Mouse (Mus musculus): ENCODE results near the gene Hdac9. TPM values are rescaled to one million over a fixed set of nuclear protein-coding genes. Genes with fewer than 3 reads are reported as not detected.

Hdac9 gene
- polyA plus RNA-seq, 1 experiment from 2014 or later = 5.1 TPM

- ATAC-seq (replicated peaks; ENCODE audit: low FRiP score) = no peak
- Histone ChIP-seq H3K27me3 (no peaks in the 10 kb centered on the region), H3K4me3 (replicated peaks) (no peak overlapping the region), H3K4me1 (no peaks in the 10 kb centered on the region), H3K9ac (no peak overlapping the region), H3K9me3 (replicated peaks) (no peaks in the 10 kb centered on the region), H3K27ac (no peak overlapping the region), H3K4me2 (no peak overlapping the region), H3K36me3 (no peaks in the 10 kb centered on the region)
- WGBS = 82% methylated on average over 4 of the region's 4 CpGs
These were observed 738.0 kb downstream of the Hdac9 start for GRCm38 (mm10) chr12:34178931-34179330.

- no peaks in the 10 kb centered on the region for H3K36me3 ChIP-seq
- no peak overlapping the region for H3K4me2 ChIP-seq
- no peak overlapping the region for H3K4me3 ChIP-seq (replicated peaks)
- WGBS = 92% methylated on average over 3 of the region's 3 CpGs
- H3K27ac ChIP-seq = no peak overlapping the region
- H3K27me3 ChIP-seq = no peaks in the 10 kb centered on the region
- H3K9ac ChIP-seq = no peak overlapping the region
- H3K9me3 ChIP-seq (replicated peaks) = no peaks in the 10 kb centered on the region
- H3K4me1 ChIP-seq = no peaks in the 10 kb centered on the region
- ATAC-seq (replicated peaks; ENCODE audit: low FRiP score) = no peak
These were observed 740.1 kb downstream of the Hdac9 start for GRCm38 (mm10) chr12:34176790-34177189.

GRCm38 (mm10) chr12:34173036-34173435, 743.9 kb downstream of the Hdac9 start:
- 27% methylated on average over 1 of the region's 1 CpGs for WGBS
- Histone ChIP-seq H3K4me2 (no peak overlapping the region), H3K4me1 (no peaks in the 10 kb centered on the region), H3K4me3 (replicated peaks) (no peak overlapping the region), H3K36me3 (no peaks in the 10 kb centered on the region), H3K9me3 (replicated peaks) (no peaks in the 10 kb centered on the region), H3K9ac (no peak overlapping the region), H3K27me3 (no peaks in the 10 kb centered on the region), H3K27ac (no peak overlapping the region)
- ATAC-seq (replicated peaks; ENCODE audit: low FRiP score) = no peak

GRCm38 (mm10) chr12:34170601-34171000, 746.3 kb downstream of the Hdac9 start:
- WGBS = 62% methylated on average over 3 of the region's 3 CpGs
- no peak for ATAC-seq (replicated peaks; ENCODE audit: low FRiP score)
- Histone ChIP-seq H3K9ac (no peak overlapping the region), H3K4me3 (replicated peaks) (no peak overlapping the region), H3K36me3 (no peaks in the 10 kb centered on the region), H3K4me1 (no peaks in the 10 kb centered on the region), H3K9me3 (replicated peaks) (no peaks in the 10 kb centered on the region), H3K27me3 (no peaks in the 10 kb centered on the region), H3K4me2 (no peak overlapping the region), H3K27ac (no peak overlapping the region)

GRCm38 (mm10) chr12:34165674-34166073, 751.2 kb downstream of the Hdac9 start:
- no peak for ATAC-seq (replicated peaks; ENCODE audit: low FRiP score)
- Histone ChIP-seq H3K4me3 (replicated peaks) (no peak overlapping the region), H3K4me1 (no peaks in the 10 kb centered on the region), H3K36me3 (no peaks in the 10 kb centered on the region), H3K27ac (no peak overlapping the region), H3K27me3 (no peaks in the 10 kb centered on the region), H3K4me2 (no peak overlapping the region), H3K9me3 (replicated peaks) (no peaks in the 10 kb centered on the region), H3K9ac (no peak overlapping the region)
- WGBS = 88% methylated on average over 4 of the region's 4 CpGs

GRCm38 (mm10) chr12:34156301-34156700, 760.6 kb downstream of the Hdac9 start:
- WGBS = 53% methylated on average over 6 of the region's 6 CpGs
- H3K9me3 ChIP-seq (replicated peaks) = no peaks in the 10 kb centered on the region
- H3K27me3 ChIP-seq = no peaks in the 10 kb centered on the region

GRCm38 (mm10) chr12:34155740-34156139, 761.2 kb downstream of the Hdac9 start:
- no peak for ATAC-seq (replicated peaks; ENCODE audit: low FRiP score)
- H3K36me3 ChIP-seq = no peaks in the 10 kb centered on the region
- H3K27me3 ChIP-seq = no peaks in the 10 kb centered on the region
- no peak overlapping the region for H3K9ac ChIP-seq
- no peaks in the 10 kb centered on the region for H3K9me3 ChIP-seq (replicated peaks)
- 0 out of 2 replicates have a peak, but pooled peaks cover 2% of the 10 kb centered on the region for H3K4me1 ChIP-seq
- H3K27ac ChIP-seq = no peak overlapping the region
- WGBS = 13% methylated on average over 5 of the region's 5 CpGs
- no peak overlapping the region for H3K4me3 ChIP-seq (replicated peaks)
- no peak overlapping the region for H3K4me2 ChIP-seq

More at GRCm38 (mm10) chr12:34156301-34156700, 760.6 kb downstream of the Hdac9 start:
- Histone ChIP-seq H3K4me1 (0 out of 2 replicates have a peak, but pooled peaks cover 2% of the 10 kb centered on the region), H3K9ac (no peak overlapping the region), H3K27ac (no peak overlapping the region), H3K4me3 (replicated peaks) (no peak overlapping the region), H3K36me3 (no peaks in the 10 kb centered on the region), H3K4me2 (no peak overlapping the region)
- ATAC-seq (replicated peaks; ENCODE audit: low FRiP score) = no peak

- H3K4me1 ChIP-seq = 0 out of 2 replicates have a peak, but pooled peaks cover 2% of the 10 kb centered on the region
- no peak overlapping the region for H3K4me3 ChIP-seq (replicated peaks)
- 42% methylated on average over 3 of the region's 3 CpGs for WGBS
- H3K36me3 ChIP-seq = no peaks in the 10 kb centered on the region
- no peak overlapping the region for H3K9ac ChIP-seq
- no peaks in the 10 kb centered on the region for H3K27me3 ChIP-seq
- no peaks in the 10 kb centered on the region for H3K9me3 ChIP-seq (replicated peaks)
- H3K4me2 ChIP-seq = no peak overlapping the region
- ATAC-seq (replicated peaks; ENCODE audit: low FRiP score) = no peak
- no peak overlapping the region for H3K27ac ChIP-seq
These were observed 762.1 kb downstream of the Hdac9 start for GRCm38 (mm10) chr12:34154757-34155156.

- no peak overlapping the region for H3K27ac ChIP-seq
- no peaks in the 10 kb centered on the region for H3K36me3 ChIP-seq
- 0 out of 2 replicates have a peak, but pooled peaks cover 2% of the 10 kb centered on the region for H3K4me1 ChIP-seq
- H3K4me3 ChIP-seq (replicated peaks) = no peak overlapping the region
- no peaks in the 10 kb centered on the region for H3K27me3 ChIP-seq
- H3K9me3 ChIP-seq (replicated peaks) = no peaks in the 10 kb centered on the region
- no peak overlapping the region for H3K4me2 ChIP-seq
- no peak for ATAC-seq (replicated peaks; ENCODE audit: low FRiP score)
- H3K9ac ChIP-seq = no peak overlapping the region
- 22% methylated on average over 3 of the region's 3 CpGs for WGBS
These were observed 765.6 kb downstream of the Hdac9 start for GRCm38 (mm10) chr12:34151336-34151735.

GRCm38 (mm10) chr12:34142743-34143142, 774.2 kb downstream of the Hdac9 start:
- no peak overlapping the region for H3K27ac ChIP-seq
- no peak for ATAC-seq (replicated peaks; ENCODE audit: low FRiP score)
- no peaks in the 10 kb centered on the region for H3K9me3 ChIP-seq (replicated peaks)
- H3K36me3 ChIP-seq = no peaks in the 10 kb centered on the region
- no peak overlapping the region for H3K4me2 ChIP-seq
- no peaks in the 10 kb centered on the region for H3K4me1 ChIP-seq
- 91% methylated on average over 2 of the region's 2 CpGs for WGBS
- no peak overlapping the region for H3K4me3 ChIP-seq (replicated peaks)
- H3K9ac ChIP-seq = no peak overlapping the region
- no peaks in the 10 kb centered on the region for H3K27me3 ChIP-seq

GRCm38 (mm10) chr12:34113336-34113735, 803.6 kb downstream of the Hdac9 start:
- no peak for ATAC-seq (replicated peaks; ENCODE audit: low FRiP score)
- no peak overlapping the region for H3K27ac ChIP-seq
- no peaks in the 10 kb centered on the region for H3K27me3 ChIP-seq
- no peak overlapping the region for H3K4me2 ChIP-seq
- H3K36me3 ChIP-seq = no peaks in the 10 kb centered on the region
- H3K9ac ChIP-seq = no peak overlapping the region
- H3K4me1 ChIP-seq = no peaks in the 10 kb centered on the region
- H3K9me3 ChIP-seq (replicated peaks) = no peaks in the 10 kb centered on the region
- H3K4me3 ChIP-seq (replicated peaks) = no peak overlapping the region
- whole genome bisulfite sequencing = 4% methylated on average over 1 of the region's 1 CpGs

- ATAC-seq (replicated peaks; ENCODE audit: low FRiP score) = no peak
These were observed 823.9 kb downstream of the Hdac9 start for GRCm38 (mm10) chr12:34092953-34093352.

GRCm38 (mm10) chr12:34091851-34092250, 825.0 kb downstream of the Hdac9 start:
- 89% methylated on average over 1 of the region's 1 CpGs for WGBS
- no peaks in the 10 kb centered on the region for H3K9me3 ChIP-seq (replicated peaks)
- no peak overlapping the region for H3K9ac ChIP-seq

More at GRCm38 (mm10) chr12:34092953-34093352, 823.9 kb downstream of the Hdac9 start:
- Histone ChIP-seq H3K4me2 (no peak overlapping the region), H3K27me3 (no peaks in the 10 kb centered on the region), H3K4me1 (no peaks in the 10 kb centered on the region), H3K9me3 (replicated peaks) (no peaks in the 10 kb centered on the region), H3K27ac (no peak overlapping the region), H3K36me3 (no peaks in the 10 kb centered on the region), H3K4me3 (replicated peaks) (no peak overlapping the region), H3K9ac (no peak overlapping the region)
- 83% methylated on average over 4 of the region's 4 CpGs for whole genome bisulfite sequencing

More at GRCm38 (mm10) chr12:34091851-34092250, 825.0 kb downstream of the Hdac9 start:
- Histone ChIP-seq H3K27ac (no peak overlapping the region), H3K27me3 (no peaks in the 10 kb centered on the region), H3K4me2 (no peak overlapping the region), H3K4me3 (replicated peaks) (no peak overlapping the region), H3K4me1 (no peaks in the 10 kb centered on the region), H3K36me3 (no peaks in the 10 kb centered on the region)
- ATAC-seq (replicated peaks; ENCODE audit: low FRiP score) = no peak
